Mouse (Mus musculus): ENCODE measurements around the gene Ntf3.

GRCm38 (mm10) chr6:126097471-126097870 is 69.2 kb downstream of the Ntf3 start:
- TF ChIP-seq POLR2A (IDR thresholded peaks at IDR 0.05; ENCODE audit: insufficient read length, low read depth) (no peak), MAX (IDR thresholded peaks at IDR 0.05; ENCODE audit: low read depth) (no peak), REST (IDR thresholded peaks at IDR 0.05; ENCODE audit: insufficient read depth, insufficient read length) (no peak), TCF12 (IDR thresholded peaks at IDR 0.05; ENCODE audit: insufficient read depth, poor library complexity, severe bottlenecking) (no peak), E2F4 (IDR thresholded peaks at IDR 0.05; ENCODE audit: insufficient read depth) (no peak), USF1 (IDR thresholded peaks at IDR 0.05; ENCODE audit: low read depth) (no peak)

All from myocyte (in vitro differentiated cells).